Mouse (Mus musculus) large intestine, adult 2 months (tissue): ENCODE data around the gene Oit1. TPM values are rescaled to one million over a fixed set of nuclear protein-coding genes. Genes with fewer than 3 reads are reported as not detected.
A peak's percentile ranks its signal among the peaks of the same experiment; 100 is the strongest.

Experiments
- DNase-seq: peaks from one replicate; pipeline ENCODE4 v3.0.0-alpha.2; 2012; ENCODE audit warnings: low read depth, low spot score
- WGBS: fragments of 180-500 bp; shearing (Covaris S2); methylation state at CpG from one replicate; pipeline ENCODE4 v1.1.7; 2018; 5-methylcytosine and 5-hydroxymethylcytosine counted together
- polyA plus RNA-seq: library from polyadenylated mRNA; depleted of rRNA; stranded (reverse); fragments of >200 nt; gene quantifications from 2 replicates; pipeline ENCODE4 v1.2.3, GENCODE M21; 2012; rRNA removed

The Oit1 gene
- polyA plus RNA-seq, result 112 and 138 TPM in 2 replicates

DNA sequence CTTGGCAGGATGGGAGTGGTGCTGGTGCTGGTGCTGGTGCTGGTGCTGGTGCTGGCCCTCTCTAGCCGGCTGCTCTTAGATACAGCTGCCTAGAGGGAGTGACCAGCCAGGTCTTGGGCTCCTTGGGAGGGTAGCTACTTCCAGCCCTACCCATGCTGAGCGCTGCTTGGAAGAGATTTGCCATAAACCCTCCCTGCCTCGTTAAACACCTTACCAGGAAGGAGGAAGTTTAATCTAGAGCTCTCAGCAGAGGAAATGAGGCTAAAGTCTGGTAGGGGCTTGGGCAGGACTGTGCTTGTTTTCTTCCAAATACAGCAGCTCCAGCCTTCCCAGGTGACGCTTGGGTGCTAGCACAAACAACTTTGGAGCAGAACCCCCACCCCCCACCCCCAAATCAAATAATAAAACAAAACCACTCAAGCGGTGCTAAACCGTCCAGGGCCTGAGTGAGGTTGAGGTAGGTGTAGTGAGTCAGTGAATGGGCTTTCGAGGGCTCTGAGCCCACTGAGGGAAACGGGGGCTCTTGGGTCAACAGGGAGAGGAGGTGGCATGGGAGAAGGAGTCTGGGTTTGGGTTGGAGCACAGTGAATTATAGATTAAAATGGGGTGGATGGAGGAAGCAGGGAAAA is at the start of gene Oit1:
Gene Oit1, minus strand, starts transcription at position 70 of the 629 bp plus-strand sequence.
- DNase-seq, result peak; percentile 90
- WGBS, result 15% methylated on average over 8 of the region's 8 CpGs

DNA sequence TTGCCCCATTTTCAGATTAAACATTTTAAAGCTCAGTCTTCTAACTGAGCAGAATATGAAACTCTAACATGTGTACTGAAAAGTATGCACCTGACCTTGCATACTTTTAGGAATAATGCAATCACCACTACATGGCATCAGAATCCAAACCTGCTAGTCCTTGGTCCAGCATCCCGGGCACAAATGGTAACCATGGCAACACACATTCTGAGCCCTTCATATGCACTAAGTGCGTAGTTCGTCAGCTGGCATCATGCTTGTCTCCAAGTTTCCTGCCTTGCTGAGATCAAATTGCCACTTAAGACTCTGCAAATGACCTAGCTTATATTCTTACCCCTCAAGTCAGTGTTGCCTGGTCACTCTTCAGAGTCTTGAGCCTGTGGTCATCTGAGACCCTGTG is 44.3 kb upstream of the Oit1 start:
- 92% methylated on average over 3 of the region's 3 CpGs for WGBS
- no peak for DNase-seq

DNA sequence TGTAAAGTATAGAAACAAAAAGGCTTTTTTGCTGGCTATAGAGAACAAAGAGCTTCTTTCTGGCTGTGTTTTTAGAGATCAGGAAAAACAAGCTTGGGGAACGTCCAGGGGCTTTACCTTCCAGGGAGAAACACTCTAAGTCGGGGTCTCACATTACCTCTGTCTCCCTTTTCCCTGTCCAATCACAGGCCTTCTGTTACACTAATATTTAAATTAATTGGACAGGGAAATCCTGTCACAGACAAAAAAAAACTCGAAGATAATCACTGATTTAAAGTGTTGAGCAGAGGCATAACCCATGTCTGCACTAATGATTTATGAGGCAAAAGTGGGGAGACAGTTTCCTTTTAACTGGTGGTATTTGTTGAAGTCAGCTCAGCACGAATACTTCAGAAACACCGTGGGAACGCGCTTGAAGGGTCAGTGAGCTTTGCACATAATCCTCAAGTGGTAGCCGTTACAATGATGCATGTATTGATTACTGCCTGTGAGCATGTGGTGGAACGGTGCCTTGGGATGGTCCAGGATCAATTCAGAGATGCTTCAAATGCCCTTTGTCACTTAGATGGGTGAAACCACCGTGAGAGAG is 42.7 kb upstream of the Oit1 start:
- WGBS, result 41% methylated on average over 10 of the region's 10 CpGs
- no peak for DNase-seq

DNA sequence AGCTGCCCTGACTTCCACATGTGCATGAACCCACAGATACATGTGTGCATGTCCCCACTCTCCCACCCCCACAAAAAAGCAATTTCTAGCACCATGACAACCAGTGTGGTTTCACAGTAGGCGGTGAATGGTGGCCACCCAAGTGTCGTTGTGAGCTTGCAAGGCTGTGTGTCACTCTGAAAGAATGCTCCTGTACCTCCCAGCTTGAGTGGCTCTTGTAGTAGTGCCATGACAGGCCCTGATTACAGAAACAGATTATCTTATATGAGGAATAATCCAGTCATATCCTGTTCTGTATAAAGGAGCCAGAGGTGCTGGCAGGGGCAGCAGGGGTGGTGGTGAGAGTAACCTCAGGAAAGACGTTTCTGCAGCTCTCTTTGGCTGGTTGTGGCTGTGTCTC is 40.1 kb upstream of the Oit1 start:
- no peak for DNase-seq
- WGBS, result 64% methylated on average over 3 of the region's 3 CpGs

DNA sequence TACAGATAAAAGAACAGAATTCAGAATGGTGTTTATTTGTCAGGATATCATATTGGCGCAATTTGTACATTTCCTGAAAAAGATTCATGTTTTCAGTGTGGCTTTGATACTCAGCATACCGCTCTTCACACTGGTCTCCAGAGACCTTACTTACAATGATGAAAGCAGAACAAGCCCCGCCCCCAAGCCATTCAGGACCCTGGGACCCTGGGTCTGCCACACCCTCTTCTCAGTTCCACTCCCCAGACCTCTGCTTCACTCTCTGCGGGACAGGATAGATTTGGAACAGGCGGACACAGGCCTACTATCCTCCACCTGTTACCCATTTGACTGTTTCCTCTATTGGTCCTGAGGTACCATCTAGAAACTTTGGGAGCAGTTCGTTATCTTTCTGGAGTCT is 27.4 kb upstream of the Oit1 start:
- DNase-seq, result no peak
- WGBS, result 81% methylated on average over 6 of the region's 6 CpGs

DNA sequence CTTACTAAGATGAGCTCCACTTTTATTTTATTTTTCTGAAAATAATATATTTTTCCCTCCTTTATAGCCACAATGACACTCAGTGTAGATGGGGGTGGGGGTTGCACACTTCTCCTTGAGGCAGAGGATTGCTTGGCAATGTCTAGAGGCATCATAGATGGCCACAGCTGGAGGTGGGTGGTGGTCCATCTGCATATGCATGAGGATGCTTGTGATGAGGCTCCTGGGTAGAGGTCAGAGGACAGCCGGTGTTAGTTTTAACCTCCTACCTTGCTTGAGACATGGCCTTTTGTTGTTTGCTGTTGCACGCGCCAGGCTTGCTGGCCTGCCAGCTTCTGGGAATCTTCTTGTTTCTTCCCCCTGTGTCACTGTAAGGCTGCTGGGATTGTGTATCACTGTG is 24.8 kb upstream of the Oit1 start:
- DNase-seq, result no peak
- WGBS, result 96% methylated on average over 3 of the region's 3 CpGs

DNA sequence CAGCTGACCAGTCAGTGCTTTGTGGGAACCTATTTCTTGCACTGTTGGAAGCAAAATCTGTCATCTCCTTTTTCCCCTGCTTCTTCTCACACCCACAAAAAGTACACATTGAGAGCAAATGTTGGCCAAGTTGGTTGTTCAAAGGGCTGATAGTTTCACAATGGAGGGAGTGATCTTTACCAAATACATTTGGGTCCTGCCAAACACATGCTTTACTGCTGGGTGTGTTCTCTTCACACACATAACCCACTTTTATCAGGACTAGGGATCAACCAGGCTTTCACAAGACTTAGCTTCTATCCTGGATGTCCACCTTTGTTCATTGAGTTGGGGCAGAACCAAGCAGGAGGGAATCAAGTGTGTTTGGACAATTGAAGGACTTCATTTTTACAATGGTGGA is 20.0 kb upstream of the Oit1 start:
- DNase-seq, result no peak

DNA sequence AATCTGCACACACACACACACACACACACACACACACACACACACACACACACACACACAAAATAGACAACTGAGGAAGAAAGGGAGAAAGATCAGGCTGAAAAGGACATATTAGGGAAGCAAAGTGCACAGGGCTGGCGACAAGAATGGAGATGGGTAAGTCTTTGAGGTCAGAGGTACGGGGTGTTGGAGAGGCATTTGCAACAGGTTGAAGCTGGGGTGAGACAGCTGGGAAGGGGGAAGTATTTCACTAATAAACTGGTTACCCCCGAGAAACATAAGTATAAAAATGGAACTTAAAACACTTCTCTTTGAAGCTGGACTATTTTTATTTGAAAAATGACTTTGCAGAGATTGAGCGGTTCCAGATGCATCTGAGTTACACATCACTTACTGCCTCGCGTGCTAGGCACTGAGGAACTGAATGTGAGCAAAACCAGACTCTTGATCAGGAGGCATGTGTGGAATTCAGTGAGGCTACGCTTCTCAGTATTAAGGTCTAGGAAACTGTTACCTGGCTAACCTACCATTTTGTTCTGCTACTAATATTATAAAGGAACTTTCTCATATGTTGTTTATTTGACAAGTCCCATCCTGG is 17.2 kb upstream of the Oit1 start:
- 72% methylated on average over 7 of the region's 7 CpGs for WGBS
- DNase-seq, result no peak

DNA sequence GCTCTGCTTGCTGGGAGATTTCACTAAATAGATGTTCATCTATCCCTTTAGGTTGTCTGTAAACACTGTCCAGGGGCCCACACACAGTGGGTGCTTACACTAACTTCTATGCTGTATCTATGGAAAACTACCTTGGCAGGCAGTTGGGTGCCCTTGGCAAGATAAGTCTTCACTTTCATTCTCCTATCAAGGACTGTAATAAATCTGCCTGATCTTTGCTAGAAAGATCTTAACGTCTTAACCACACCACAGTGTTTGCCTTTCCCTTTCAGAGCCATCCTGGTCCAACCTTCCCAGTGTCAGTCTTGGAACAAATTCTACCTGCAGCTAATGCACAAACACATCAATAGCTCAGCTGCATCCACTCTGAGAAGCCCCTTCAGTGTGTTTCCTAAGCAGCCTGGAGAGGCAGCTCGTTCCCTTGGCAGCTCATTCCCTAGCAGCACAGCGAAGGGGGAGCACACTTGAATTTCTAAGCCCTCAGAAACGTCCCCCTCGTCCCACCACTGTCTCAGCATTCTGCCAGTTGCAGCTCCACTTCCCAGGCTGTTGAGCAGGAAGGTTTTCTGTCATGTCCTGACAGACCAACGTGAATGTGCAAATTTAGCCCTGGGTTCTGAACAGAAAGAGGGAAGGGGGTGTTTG is 13.7 kb upstream of the Oit1 start:
- 34% methylated on average over 6 of the region's 6 CpGs for WGBS
- DNase-seq, result no peak

DNA sequence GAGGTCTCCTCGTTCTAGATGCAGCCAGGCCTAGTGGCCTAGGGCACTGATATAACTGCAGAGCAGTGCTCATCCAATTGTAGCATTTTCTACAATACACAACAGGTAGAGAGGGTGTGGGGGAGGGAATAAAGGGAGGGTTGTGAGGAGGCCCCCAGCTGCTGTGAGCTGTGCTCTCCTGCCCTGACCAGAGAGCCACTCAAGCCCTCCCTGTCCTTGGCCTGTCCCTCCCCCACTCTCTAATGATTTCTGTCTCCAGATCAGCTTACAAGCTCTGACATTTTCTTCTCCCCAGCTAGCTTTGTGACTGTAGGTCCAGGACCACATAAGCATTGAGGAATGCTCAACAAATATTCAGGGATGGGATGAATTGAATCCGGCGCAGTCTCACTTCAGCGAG is 9.2 kb downstream of the Oit1 start:
- 60% methylated on average over 4 of the region's 4 CpGs for WGBS

DNA sequence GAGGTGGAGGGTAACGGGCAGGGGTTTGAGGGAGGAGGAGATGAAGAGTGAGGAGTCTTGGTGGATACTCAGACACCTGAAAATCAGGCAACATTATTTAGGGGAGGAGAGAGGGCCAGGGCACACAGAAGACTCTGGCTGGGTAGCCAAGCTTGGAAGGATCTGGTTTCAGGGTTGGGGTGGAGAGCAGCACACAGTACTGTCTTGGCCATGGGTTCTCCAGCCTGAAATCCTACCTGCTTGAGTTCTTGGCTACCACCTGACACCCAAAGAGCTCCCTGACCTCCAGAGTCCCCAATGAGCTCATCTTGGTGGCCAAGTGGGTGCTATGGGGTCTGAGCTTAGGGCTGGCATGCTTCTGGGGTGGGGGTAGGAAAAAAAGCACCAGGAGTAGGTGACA is 9.7 kb downstream of the Oit1 start:
- WGBS, result 71% methylated on average over 1 of the region's 1 CpGs

More for the DNA sequence above, 9.2 kb downstream of the Oit1 start:
- DNase-seq, result no peak

DNA sequence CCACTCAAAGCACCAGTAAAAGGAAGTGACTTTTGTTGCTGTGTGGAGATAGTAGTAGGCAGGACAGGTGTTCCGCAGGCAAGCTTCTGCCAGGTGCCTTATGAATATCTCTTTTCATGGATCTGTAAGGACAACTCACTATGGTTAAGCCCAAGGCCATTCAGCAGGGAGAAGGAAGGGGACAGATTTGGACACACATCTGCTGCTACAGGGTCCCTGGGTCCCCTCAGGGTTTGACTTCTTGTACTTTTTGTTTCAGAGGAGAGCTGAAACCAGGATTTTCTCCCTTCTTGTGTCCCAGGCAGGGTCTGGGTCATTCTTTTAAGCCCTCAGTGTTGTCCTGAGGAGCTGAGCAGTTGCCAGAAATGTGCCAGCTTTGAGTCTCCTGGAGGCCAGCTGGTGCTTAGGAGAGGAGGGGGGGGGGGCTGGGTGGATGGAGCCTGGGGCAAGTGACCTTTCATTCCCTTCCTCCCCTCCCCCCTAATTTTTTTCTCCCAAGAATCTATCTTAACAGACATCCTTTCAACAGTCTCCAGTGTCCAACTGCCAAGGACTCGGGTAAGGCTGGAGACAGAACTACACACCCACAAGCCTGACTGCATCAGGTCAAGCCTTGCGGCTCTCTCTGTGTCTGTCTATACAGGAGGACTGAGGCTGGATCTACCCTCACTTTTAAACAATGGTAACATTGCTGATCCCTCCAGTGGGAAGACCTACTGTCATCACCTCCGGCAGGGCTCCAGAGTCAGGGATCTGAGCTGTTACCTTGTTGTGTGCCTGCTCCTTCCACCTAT is 10.6 kb downstream of the Oit1 start:
- WGBS, result 41% methylated on average over 4 of the region's 4 CpGs
- DNase-seq, result no peak

More for the DNA sequence above, 9.7 kb downstream of the Oit1 start:
- no peak for DNase-seq

DNA sequence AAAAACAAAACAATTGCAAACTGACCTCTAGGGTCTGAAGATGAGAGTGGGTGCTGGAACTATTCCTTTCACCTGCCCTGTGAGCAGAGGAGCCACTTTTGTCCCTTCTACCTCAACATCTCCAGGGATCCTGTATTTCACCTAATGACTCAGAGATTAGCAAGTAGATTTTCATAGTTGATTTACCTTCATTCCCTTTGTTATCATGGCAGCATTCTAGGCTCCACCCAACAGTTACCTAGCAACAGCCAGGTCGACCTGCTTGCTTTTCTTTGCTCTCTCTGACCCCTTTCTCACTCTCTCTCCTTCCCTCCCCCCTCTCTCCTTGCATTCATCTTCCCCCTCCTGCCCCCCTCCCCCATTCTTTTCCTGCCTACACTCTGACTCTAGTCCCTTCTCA is 11.4 kb downstream of the Oit1 start:
- 6% methylated on average over 1 of the region's 1 CpGs for WGBS
- no peak for DNase-seq

DNA sequence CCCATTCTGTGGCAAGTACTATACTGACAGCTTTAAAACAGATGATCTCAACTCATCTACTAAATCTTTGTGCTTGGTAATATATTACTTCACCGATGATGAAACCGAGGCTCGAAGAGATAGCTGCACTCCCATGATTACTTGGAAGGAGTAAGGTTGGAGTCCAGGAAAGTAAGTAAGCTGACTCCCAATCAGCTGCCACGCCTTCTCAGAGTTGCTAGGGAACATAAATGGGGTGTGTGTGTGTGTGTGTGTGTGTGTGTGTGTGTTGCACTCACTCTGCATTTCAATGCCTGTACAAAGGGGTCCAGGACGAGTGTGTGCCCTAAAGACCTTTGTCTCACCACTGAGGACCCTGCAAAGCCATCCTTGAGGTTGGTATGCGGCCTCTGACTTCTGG is 12.7 kb downstream of the Oit1 start:
- no peak for DNase-seq
- WGBS, result 37% methylated on average over 6 of the region's 6 CpGs

DNA sequence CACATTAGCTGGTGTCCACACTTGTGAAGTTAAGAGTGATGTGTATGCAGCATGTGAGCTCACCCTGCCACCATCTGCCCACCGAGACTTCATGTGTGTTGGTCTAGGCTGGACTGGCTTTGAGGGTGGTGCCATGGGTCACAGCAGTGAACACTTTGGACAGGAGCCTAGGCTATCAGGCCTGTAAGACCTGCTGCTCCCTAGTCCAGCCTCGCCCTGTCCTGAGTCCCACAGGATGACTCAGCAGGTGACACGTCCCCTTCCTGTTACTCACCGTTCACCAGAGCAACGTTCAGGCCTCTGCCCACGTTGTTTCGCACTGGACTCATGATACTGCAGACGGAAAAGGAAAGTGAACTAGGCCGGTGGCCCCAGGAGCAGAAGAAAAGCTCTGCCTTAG is 21.7 kb downstream of the Oit1 start:
- no peak for DNase-seq
- 12% methylated on average over 9 of the region's 9 CpGs for WGBS

DNA sequence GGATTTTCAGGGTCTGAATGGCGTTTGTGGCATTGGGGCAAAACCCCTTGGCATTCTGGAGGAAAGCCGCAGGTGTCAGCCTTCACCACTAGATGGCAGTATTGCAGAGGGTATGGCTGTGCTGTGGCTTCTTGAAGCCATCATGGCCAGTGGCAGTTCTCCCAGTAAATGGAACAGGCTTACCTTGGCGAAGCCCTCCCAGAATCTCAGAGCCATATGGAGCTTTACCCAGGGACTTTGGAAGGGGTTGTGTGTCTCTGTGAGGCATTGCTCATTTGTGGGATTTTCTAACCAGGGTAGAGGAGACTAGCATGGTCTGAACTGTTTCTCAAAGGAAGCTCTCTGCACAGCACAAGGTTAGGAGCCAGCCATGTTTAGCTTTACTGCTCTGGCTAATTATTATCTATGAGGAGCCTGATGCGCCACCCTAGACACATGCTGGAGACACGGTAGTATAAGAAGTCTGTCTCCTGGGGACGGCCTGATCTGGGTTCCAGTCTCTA is 22.5 kb downstream of the Oit1 start:
- DNase-seq, result no peak
- WGBS, result 15% methylated on average over 6 of the region's 6 CpGs

DNA sequence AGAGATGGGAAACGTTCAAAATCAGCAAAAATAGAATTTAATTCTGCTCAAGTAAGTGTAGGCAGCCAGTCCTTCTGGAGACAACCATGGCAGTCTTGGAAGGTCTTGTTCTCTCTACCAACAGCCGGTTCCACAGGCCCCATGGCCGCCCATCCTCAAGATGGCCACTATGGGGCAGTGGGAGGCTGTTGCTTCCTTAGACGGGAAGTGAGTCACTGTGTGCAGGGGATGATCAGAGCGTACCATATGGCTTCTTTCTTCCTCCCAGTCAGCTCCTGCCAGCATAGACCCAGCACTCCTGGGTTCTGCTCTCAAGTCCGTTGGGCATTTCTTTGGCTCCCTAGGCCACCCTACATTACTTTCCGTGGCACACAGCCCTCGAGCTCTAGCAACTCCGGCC is 29.6 kb downstream of the Oit1 start:
- WGBS, result 61% methylated on average over 9 of the region's 9 CpGs

DNA sequence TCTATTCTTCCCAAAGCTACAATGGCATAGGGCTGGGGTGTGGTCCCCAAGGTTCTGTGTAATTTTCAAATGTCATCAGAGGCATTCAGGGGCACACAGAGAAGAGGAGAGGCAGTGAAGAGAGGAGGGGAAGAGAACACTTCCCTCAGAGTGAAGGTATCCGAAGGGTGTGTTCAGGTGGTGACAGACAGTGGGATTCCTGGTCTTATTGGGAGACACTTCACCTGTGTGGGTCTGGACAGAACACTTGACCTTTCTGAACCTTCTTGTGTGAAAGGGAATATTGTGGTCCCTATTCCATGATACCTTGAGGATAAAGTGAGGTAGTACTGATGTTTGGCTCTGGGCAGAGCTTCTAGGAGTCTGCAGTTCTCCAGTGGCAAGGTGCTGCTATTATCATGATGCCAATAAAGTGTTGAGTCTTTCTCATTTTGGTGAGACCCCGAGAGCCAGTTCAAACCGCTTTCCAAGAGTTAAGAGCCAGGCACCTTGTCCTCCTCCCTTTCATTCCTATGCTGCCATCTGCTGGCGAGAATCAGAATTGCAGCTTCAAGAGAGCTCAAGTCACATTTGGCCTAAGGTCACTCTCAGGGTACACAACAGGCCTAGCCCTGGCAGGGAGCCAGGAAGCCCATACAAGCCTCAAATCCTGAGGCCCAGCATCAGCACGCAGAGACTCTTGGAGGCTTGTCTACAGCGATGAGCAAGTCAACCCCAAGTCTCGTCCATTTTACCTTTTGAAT is 32.1 kb downstream of the Oit1 start:
- WGBS, result 25% methylated on average over 7 of the region's 7 CpGs
- peak; percentile 86 for DNase-seq

More for the DNA sequence above, 29.6 kb downstream of the Oit1 start:
- no peak for DNase-seq

DNA sequence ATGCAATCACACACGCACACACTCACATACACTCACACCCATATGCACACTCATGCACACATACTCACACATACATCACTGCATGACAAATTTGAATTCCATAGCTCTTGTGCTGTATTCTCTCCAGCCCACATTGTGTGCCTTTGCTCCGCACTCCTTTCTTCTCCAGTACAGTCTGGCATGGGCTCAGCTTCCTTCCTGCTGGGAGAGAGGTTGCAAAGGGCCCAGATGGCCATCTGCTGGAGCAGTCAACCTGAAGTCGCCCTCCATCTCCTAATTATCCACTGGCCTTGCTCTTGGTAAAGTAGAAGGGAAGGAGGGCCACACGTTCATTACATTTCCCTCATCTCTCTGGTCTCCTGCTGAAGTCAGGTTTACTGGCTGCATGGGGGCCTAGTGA is 33.0 kb downstream of the Oit1 start:
- 90% methylated on average over 4 of the region's 4 CpGs for WGBS
- DNase-seq, result no peak
